Mouse (Mus musculus) neural tube, embryonic 11.5 days (tissue): ENCODE results near the gene Adam19. TPM values are rescaled to one million over a fixed set of nuclear protein-coding genes. Genes with fewer than 3 reads are reported as not detected.

Experiments
- ATAC-seq: fragments of 200-750 bp; cut with Nextera tagmentation; 2 replicates; pipeline ENCODE4 v1.8.0; 2017; ENCODE audit warnings: moderate number of reproducible peaks, mild to moderate bottlenecking, moderate TSS enrichment, moderate library complexity; ENCODE audit not compliant: insufficient read depth, low FRiP score, low TSS enrichment
- DNase-seq: peaks from one replicate; pipeline ENCODE4 v3.0.0-alpha.2; 2015; ENCODE audit warnings: low spot score
- H3K27ac ChIP-seq: fragments of 300-500 bp; sonication (generic); 2 replicates; pipeline ENCODE4 v1.5.1; 2014; ENCODE audit warnings: low read depth, mild to moderate bottlenecking, low read length
- H3K27me3 ChIP-seq: fragments of 300-500 bp; sonication (generic); 2 replicates; pipeline ENCODE4 v1.6.1; 2014; ENCODE audit warnings: mild to moderate bottlenecking, low read length, mixed read lengths; ENCODE audit not compliant: control insufficient read depth, insufficient read depth
- H3K36me3 ChIP-seq: fragments of 300-500 bp; sonication (generic); 2 replicates; pipeline ENCODE4 v1.6.1; 2014; ENCODE audit warnings: mild to moderate bottlenecking, low read length, moderate library complexity, mixed read lengths; ENCODE audit not compliant: control insufficient read depth, insufficient read depth
- H3K4me1 ChIP-seq: fragments of 300-500 bp; sonication (generic); 2 replicates; pipeline ENCODE4 v1.6.1; 2014; ENCODE audit warnings: low read length, mixed read lengths; ENCODE audit not compliant: control insufficient read depth, insufficient read depth
- H3K4me2 ChIP-seq: fragments of 300-500 bp; sonication (generic); 2 replicates; pipeline ENCODE4 v1.6.1; 2014; ENCODE audit warnings: low read depth, mild to moderate bottlenecking, moderate library complexity
- H3K4me3 ChIP-seq: fragments of 300-500 bp; sonication (generic); 2 replicates; pipeline ENCODE4 v1.5.1; 2014; ENCODE audit warnings: low read depth, low read length
- H3K9ac ChIP-seq: fragments of 300-500 bp; sonication (generic); 2 replicates; pipeline ENCODE4 v1.6.1; 2014; ENCODE audit warnings: mild to moderate bottlenecking, low read length
- H3K9me3 ChIP-seq: fragments of 300-500 bp; sonication (generic); 2 replicates; pipeline ENCODE4 v1.6.1; 2016; ENCODE audit warnings: low read length; ENCODE audit not compliant: control insufficient read depth
- WGBS: fragments of 180-500 bp; shearing (Covaris S2); extraction: QIAGEN DNeasy Blood & Tissue Kit; methylation state at CpG from one replicate; pipeline ENCODE4 v1.1.7; 2014; 5-methylcytosine and 5-hydroxymethylcytosine counted together
- polyA plus RNA-seq: library from polyadenylated mRNA; unstranded; fragments of >200 nt; fragmentation: Nextera tagmentation; extraction: Ambion mirVana; gene quantifications from 2 replicates; pipeline ENCODE4 v1.2.1, GENCODE M21; 2014

The Adam19 gene
- polyA plus RNA-seq, 1 experiment from 2014 or later, result 20.0 TPM

GRCm38 (mm10) chr11:46030026-46030425, 25.8 kb upstream of the Adam19 start:
- no peaks in the 10 kb centered on the region for H3K27me3 ChIP-seq
- no peak overlapping the region for H3K9ac ChIP-seq
- ATAC-seq (no peak), DNase-seq (no peak)
- H3K4me3 ChIP-seq, result no peak overlapping the region
- H3K9me3 ChIP-seq, result no peaks in the 10 kb centered on the region
- 73% methylated on average over 2 of the region's 2 CpGs for WGBS
- H3K27ac ChIP-seq, result no peak overlapping the region
- H3K4me2 ChIP-seq, result no peak overlapping the region
- no peaks in the 10 kb centered on the region for H3K4me1 ChIP-seq
- no peaks in the 10 kb centered on the region for H3K36me3 ChIP-seq

GRCm38 (mm10) chr11:46031470-46031869, 24.3 kb upstream of the Adam19 start:
- Histone ChIP-seq H3K9ac (no peak overlapping the region), H3K4me3 (no peak overlapping the region), H3K27me3 (no peaks in the 10 kb centered on the region), H3K36me3 (no peaks in the 10 kb centered on the region), H3K9me3 (no peaks in the 10 kb centered on the region), H3K4me1 (no peaks in the 10 kb centered on the region), H3K4me2 (no peak overlapping the region), H3K27ac (no peak overlapping the region)
- 59% methylated on average over 3 of the region's 3 CpGs for WGBS
- DNase-seq (no peak), ATAC-seq (no peak)

- no peak for ATAC-seq
- Histone ChIP-seq H3K27ac (no peak overlapping the region), H3K4me3 (no peak overlapping the region), H3K27me3 (no peaks in the 10 kb centered on the region), H3K9me3 (no peaks in the 10 kb centered on the region), H3K9ac (no peak overlapping the region), H3K36me3 (no peaks in the 10 kb centered on the region), H3K4me1 (no peaks in the 10 kb centered on the region), H3K4me2 (no peak overlapping the region)
- DNase-seq, result no peak
- WGBS, result 91% methylated on average over 7 of the region's 7 CpGs
Observed at GRCm38 (mm10) chr11:46032956-46033355, 22.8 kb upstream of the Adam19 start.

- no peaks in the 10 kb centered on the region for H3K36me3 ChIP-seq
- H3K9ac ChIP-seq, result no peak overlapping the region
- H3K27ac ChIP-seq, result no peak overlapping the region
- no peaks in the 10 kb centered on the region for H3K4me1 ChIP-seq
- 94% methylated on average over 10 of the region's 10 CpGs for WGBS
- H3K27me3 ChIP-seq, result no peaks in the 10 kb centered on the region
- ATAC-seq (no peak), DNase-seq (no peak)
- no peak overlapping the region for H3K4me2 ChIP-seq
- no peaks in the 10 kb centered on the region for H3K9me3 ChIP-seq
- H3K4me3 ChIP-seq, result no peak overlapping the region
Observed at GRCm38 (mm10) chr11:46036374-46036773, 19.4 kb upstream of the Adam19 start.

GRCm38 (mm10) chr11:46038901-46039300, 16.9 kb upstream of the Adam19 start:
- ATAC-seq (no peak), DNase-seq (no peak)
- Histone ChIP-seq H3K27ac (no peak overlapping the region), H3K4me3 (no peak overlapping the region), H3K36me3 (no peaks in the 10 kb centered on the region), H3K4me2 (no peak overlapping the region), H3K9me3 (no peaks in the 10 kb centered on the region), H3K27me3 (no peaks in the 10 kb centered on the region), H3K9ac (no peak overlapping the region), H3K4me1 (no peaks in the 10 kb centered on the region)
- WGBS, result 77% methylated on average over 15 of the region's 15 CpGs

- DNase-seq, result no peak
- H3K9me3 ChIP-seq, result no peaks in the 10 kb centered on the region
- H3K4me1 ChIP-seq, result no peaks in the 10 kb centered on the region
- H3K36me3 ChIP-seq, result no peaks in the 10 kb centered on the region
- no peak for ATAC-seq
- no peaks in the 10 kb centered on the region for H3K27me3 ChIP-seq
- 71% methylated on average over 11 of the region's 11 CpGs for WGBS
- H3K4me3 ChIP-seq, result no peak overlapping the region
- no peak overlapping the region for H3K4me2 ChIP-seq
- no peak overlapping the region for H3K9ac ChIP-seq
- no peak overlapping the region for H3K27ac ChIP-seq
Observed at GRCm38 (mm10) chr11:46039335-46039734, 16.5 kb upstream of the Adam19 start.

- DNase-seq (no peak), ATAC-seq (no peak)
- Histone ChIP-seq H3K36me3 (no peaks in the 10 kb centered on the region), H3K4me2 (no peak overlapping the region), H3K27ac (no peak overlapping the region), H3K27me3 (no peaks in the 10 kb centered on the region), H3K9me3 (no peaks in the 10 kb centered on the region), H3K9ac (no peak overlapping the region), H3K4me1 (no peaks in the 10 kb centered on the region), H3K4me3 (no peak overlapping the region)
- 85% methylated on average over 9 of the region's 9 CpGs for WGBS
Observed at GRCm38 (mm10) chr11:46040841-46041556, 14.8 kb upstream of the Adam19 start.

- Histone ChIP-seq H3K9ac (no peak overlapping the region), H3K27me3 (no peaks in the 10 kb centered on the region), H3K9me3 (no peaks in the 10 kb centered on the region), H3K27ac (no peak overlapping the region), H3K36me3 (no peaks in the 10 kb centered on the region), H3K4me3 (no peak overlapping the region), H3K4me1 (no peaks in the 10 kb centered on the region), H3K4me2 (no peak overlapping the region)
- 86% methylated on average over 12 of the region's 12 CpGs for WGBS
- no peak for ATAC-seq
- DNase-seq, result no peak
Observed at GRCm38 (mm10) chr11:46041607-46042267, 14.1 kb upstream of the Adam19 start.

GRCm38 (mm10) chr11:46044781-46045180, 11.0 kb upstream of the Adam19 start:
- no peak overlapping the region for H3K27ac ChIP-seq
- no peaks in the 10 kb centered on the region for H3K27me3 ChIP-seq
- WGBS, result 86% methylated on average over 5 of the region's 5 CpGs
- no peak for DNase-seq
- H3K9ac ChIP-seq, result no peak overlapping the region
- H3K4me1 ChIP-seq, result no peaks in the 10 kb centered on the region
- H3K9me3 ChIP-seq, result no peaks in the 10 kb centered on the region
- no peak for ATAC-seq
- H3K4me2 ChIP-seq, result no peak overlapping the region
- H3K4me3 ChIP-seq, result no peak overlapping the region
- H3K36me3 ChIP-seq, result no peaks in the 10 kb centered on the region
